Mouse (Mus musculus): ENCODE data around the gene Rgs7.

DNA sequence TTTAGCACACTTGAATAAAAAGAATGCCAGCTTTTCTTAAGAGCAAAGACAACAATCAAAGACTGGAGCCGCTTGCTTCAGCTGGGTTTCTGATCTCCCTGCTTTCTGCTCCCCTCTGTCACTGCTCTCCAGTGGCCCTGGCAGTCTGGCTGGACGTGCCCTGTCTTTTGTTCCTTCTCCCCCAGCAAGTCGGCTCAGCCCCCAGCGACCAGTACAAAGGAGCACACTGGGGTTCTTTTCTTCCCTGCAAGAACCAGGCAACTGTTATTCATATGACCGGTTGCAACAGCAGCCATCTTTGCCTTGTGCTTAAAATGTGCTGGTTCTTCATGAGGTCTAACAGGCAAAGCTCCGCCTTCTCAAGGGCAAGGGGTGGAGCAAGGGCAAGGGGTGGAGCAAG is 452.7 kb downstream of the Rgs7 start:
- no peak for TF ChIP-seq CTCF (IDR thresholded peaks at IDR 0.05; ENCODE audit: extremely low read depth, insufficient read length, insufficient replicate concordance, low read depth, low read length)
- TF ChIP-seq POLR2A (IDR thresholded peaks at IDR 0.05; ENCODE audit: low read depth, low read length) = no peak
